Mouse (Mus musculus): ENCODE measurements around the gene Bckdhb. TPM values are rescaled to one million over a fixed set of nuclear protein-coding genes. Genes with fewer than 3 reads are reported as not detected.
"Not testable (repeated sequence)": the region's sequence is repeated elsewhere in the genome, so short reads cannot be mapped to it uniquely, and the experiment has no call there.

Gene Bckdhb
- total RNA-seq, 2 experiments from 2014 or later: 44.6 to 52.8 TPM

DNA sequence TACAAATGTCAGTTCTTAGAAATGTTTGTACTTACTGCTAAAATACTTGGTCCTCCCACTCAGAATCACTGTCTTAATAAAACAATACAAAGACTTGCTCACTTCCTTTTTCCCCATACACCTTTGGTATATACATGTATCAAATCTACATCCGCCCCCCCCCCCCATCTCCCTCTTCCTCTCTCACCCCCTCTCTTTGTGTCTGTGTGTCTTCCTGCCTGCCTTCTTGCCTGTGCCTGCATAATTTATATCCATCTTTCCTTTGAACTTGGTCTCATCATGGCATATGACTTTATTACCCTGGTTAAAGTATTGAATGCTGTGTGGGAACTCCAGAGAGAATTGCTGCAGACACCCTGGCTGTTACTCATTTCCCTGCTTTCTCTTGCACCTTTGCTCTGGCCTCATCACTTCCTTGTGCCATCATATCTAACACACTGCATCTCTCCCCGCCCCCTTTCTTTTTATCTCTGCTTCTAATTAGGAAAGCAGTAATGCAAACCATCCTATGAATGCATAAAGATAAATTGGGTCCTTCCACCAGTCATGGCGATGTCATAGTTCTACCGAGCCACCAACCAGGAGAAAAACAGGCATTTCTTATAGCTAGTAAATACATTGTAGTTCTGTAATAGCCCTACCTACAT lies 116.8 kb downstream of the Bckdhb start:
- intact Hi-C loops (cut with DNase I): no loop called here

DNA sequence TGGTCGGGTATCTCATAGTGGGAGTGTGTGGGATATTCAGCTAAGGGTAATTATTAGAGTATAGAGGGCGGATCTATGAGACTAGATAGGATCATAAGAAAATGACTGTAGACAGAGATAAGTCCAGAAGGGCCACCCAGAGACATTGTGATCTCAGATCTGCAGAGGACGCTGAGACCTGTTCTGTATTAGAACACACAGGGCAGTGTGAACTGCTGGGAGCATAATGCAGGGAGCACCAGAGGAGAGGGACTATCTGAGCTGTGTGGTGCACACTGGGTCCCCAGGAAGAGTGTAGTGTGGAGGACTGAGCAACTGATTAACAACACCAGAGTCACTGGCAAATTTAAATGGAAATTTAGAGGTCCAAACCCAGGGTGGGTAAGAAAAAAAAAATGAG lies 117.6 kb downstream of the Bckdhb start:
- intact Hi-C loops (cut with DNase I): no loop called here

More for the DNA sequence above, 116.8 kb downstream of the Bckdhb start:
- DNase-seq: no peak

DNA sequence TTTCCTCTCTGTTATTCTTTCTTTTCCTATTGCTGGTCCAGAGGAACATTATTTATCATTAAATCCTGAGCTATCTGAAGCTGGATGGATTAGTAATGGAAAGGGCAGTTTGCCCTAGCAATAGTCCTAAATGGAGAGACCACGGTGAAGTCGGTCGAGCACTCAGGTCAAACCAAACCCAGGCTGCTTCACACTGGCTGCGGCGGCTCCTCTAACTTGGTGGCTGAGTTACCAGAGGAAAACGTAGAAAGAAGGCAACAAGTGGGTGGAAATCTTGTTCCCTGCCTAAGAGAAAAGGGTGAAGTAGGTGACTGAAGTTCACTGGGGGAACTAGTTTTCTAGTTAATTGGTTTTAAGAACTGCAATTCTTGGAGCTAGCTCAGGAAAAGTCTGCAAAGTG lies 119.2 kb downstream of the Bckdhb start:
- intact Hi-C loops (cut with DNase I): no loop called here
- DNase-seq: no peak

More for the DNA sequence above, 117.6 kb downstream of the Bckdhb start:
- no peak for DNase-seq

DNA sequence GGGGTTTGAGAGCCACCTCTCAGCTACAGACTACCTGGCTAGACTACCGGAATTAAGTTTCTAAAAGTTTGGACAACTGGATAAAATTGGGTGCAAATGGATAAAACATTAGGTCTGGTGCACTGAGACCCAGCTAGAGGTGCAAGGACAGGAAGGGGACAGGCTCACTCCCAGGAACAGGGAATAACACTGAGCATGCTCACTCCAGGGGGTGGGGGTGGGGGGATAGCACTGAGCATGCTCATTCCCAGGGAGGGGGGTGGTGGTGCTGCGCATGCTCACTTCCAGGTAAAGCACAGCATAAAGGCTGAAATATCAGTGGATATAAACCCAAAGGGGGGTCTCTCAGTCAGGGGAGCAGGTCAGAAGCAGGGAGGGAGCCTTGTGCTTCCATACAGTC lies 120.7 kb downstream of the Bckdhb start:
- intact Hi-C loops (cut with DNase I): no loop called here
- DNase-seq: no peak

DNA sequence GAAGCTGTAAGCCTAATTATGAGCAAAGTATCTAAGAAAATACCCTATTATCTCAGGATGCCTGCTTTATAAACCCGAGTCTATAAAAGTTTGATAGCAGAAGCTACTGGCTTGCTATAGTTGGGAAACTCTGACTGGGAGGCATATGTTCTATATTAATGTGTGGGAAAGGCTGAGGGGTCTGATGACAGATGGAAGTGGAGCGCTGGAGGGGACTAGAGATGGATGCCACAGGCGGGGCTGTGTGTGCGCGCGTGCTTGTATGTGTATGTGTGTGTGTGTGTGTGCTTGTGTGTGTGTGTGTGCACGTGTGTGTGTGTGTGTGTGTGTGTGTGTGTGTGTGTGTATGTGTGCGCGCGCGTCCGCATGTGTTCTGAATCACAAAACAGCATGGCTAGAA lies 121.4 kb downstream of the Bckdhb start:
- DNase-seq: no peak
- intact Hi-C loops (cut with DNase I): no loop called here

DNA sequence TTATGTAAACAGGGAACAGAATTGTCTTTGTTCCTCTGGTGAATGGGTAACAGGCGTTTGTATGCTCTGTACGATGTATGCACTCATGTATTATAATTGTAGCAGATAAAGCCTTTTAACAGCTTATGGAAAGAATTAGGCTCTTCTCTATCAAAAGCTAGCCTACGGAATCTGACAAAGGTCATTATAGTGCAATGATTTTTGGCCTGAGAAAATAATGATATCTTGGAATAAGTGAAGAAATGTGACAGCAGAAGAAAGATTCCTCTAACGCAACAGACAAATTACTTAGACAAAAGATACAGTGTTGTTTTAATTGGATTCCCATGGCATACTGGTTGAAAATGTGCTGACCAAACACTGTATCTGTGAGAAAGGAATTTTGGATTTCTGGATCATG lies 122.0 kb downstream of the Bckdhb start:
- intact Hi-C loops (cut with DNase I): no loop called here
- DNase-seq: no peak

DNA sequence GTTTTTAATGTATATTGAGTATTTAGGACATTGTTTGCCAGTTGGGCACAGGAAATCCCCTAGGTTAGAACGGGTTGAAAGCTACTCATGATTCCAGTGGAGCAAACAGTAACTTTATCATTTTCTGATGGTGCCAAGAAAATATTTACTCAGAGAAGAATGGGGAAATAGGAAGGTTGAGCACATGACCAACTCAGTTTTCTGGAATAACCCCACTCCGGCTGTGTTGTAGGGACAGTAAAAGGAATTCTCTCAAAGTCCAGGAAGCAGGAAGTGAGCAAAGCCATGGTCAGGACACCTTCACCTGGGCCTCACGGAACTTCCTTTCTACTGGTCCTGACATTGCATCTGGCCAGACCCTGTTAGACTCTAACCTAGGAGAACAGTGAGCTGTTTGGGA lies 122.5 kb downstream of the Bckdhb start:
- DNase-seq: no peak
- intact Hi-C loops (cut with DNase I): no loop called here

DNA sequence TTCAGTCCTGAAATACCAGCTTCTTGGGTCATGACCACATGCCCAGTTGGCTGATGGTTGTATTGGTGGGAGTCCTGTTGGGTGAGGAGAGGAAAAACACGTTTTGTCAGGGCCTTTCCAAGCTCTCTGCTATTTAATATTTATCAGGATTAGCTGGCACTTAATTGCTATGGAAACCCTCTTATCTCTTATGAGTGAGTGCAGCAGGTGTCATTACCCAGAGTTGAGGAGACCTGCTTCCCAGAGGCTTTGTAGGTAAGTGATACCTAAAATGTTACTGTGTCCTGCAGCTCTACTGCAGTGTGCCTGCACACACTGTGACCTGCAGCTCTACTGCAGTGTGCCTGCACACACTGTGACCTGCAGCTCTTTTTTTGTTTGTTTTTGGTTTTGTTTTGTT lies 124.2 kb downstream of the Bckdhb start:
- intact Hi-C loops (cut with DNase I): no loop called here
- DNase-seq: no peak

DNA sequence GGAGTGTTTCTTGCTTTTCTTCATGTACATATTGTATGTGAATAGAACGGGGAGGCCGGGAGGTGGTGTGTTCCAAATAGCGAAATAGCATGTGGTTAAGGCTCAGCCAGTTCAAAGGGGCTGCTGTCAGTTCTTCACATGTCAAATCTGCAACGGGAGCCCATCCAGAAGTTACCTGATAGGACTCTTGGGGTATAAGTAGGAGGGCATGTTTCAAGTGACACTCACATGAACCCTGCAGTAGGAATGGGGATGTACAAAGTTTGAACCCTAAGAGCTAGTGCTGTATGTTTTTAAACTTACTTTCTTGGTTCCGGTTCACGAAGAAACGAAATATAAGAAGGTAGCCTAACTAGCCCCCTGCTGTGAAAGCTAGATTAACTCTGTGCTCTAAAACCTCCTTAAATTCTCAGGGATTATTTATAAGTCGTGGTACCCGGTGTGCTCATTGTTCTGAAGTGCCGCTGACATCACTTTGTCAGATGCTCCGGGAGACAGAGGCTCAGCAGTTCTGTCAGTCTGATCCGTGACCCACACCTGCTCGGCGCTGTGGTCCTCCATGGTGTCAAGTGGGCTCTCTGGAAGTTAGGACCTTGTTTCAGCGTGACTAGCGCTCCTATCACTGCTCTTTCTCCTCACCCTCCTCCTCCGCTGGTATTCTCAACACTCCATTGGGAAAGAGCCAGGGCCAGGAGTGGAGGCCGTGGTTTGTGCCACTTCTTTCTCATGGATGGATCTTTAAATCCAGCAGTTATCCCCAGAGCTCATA lies 126.1 kb downstream of the Bckdhb start:
- intact Hi-C loops (cut with DNase I): no loop called here
- no peak for DNase-seq

DNA sequence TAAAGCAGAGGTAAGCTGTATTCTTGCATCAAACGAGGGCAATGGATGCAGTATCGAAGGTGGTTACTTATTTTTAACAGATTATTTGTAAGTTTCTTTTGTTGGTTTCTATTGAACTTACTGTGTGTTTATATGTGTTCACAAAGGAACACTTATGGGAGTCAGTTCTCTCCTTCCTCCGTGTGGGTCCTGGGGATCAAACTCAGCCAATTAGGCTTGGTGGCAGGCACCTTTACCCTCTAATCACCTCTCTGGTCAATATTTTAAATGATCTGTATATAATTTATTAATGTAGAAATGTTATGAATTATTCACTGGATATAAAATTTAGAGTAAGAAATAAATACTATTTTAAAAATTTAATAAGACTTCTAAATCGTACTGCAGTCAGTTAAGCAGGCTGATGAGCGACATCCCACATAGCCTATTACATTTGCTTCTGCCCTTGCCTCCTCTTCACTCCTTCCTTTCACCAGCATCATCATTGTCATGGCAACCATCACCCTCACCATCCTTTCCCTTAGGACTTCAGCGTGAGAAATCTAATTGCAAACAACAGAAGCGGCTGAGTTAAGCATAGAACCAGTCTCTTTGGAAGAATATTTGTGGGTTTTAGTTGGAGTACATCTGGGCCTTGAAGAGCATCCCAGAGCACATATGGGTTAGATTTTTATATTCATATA lies 130.3 kb downstream of the Bckdhb start:
- DNase-seq: no peak
- intact Hi-C loops (cut with DNase I): no loop called here

DNA sequence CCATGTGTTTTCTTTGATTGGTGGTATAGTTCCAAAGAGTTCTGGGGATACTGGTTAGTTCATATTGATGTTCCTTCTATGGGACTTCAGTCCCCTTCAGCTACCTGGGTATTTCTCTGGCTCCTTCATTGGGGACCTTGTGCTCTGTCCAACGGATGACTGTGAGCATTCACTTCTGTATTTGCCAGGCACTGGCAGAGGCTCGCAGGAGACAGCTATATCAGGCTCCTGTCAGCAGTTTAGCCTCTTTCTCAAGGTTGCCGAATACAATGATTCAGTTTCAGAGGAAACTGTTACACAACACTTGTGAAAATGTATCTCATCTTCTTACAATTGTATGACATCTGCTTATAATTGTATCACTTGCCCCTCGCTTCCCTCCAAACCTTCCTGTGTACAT lies 135.8 kb downstream of the Bckdhb start:
- intact Hi-C loops (cut with DNase I): not testable (repeated sequence)

DNA sequence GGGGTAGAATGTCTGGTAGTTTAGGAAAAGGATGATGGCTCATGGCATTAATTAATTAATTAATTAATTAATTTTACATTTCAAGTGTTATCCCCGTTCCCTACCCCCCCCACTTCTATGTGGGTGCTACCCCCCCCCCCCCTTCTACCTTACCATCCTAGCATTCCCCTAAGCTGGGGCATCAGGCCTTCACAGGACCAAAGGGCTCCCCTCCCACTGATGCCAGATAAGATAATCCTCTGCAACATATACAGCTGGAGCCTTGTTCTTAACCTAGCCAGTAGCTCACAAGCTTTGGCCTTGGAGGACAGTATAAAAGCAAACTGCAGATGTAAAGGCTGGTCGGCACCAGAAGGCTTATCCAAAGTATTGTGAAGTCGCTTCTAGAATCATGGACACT lies 138.7 kb downstream of the Bckdhb start:
- DNase-seq: no peak
- intact Hi-C loops (cut with DNase I): no loop called here

More for the DNA sequence above, 135.8 kb downstream of the Bckdhb start:
- DNase-seq: not testable (repeated sequence)

DNA sequence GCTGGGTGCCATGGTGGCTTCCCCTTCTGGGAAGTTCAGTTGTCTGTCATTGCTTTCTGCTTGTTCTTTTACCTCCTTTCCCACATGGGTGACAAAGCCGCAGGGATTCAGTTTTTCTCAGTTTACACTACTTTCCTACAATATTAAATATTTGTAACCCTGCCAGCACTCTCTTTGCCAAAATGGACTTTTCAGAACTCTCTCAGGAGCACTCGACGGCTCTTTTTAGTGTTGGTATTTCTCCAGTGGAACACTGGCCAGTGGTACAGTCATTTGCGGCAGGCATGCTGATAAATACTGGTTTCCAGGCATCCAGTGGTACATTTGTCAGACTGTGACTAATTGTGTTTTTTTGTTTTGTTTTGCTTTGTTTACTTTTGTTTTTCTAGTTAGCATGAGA lies 139.2 kb downstream of the Bckdhb start:
- intact Hi-C loops (cut with DNase I): no loop called here
- DNase-seq: no peak

DNA sequence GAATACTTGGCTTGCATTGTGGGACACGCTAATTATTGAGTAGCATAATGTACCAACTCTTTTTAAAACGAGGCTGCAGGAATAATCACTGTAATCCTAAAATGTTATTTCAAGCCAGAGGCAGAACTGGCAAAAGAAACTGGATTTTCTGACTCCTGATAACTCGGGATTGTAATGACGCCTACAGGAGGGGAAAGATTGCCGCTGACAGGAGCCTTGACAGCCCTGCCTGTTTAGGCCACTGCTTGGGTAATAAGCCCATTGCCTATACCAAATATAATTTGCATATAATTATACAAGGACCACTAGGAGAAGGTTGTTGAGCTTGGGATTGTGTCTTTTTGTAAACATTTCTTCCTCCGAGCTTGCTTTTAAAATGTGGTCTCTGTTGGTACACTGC lies 145.3 kb downstream of the Bckdhb start:
- no peak for DNase-seq
- intact Hi-C loops (cut with DNase I): no loop called here

DNA sequence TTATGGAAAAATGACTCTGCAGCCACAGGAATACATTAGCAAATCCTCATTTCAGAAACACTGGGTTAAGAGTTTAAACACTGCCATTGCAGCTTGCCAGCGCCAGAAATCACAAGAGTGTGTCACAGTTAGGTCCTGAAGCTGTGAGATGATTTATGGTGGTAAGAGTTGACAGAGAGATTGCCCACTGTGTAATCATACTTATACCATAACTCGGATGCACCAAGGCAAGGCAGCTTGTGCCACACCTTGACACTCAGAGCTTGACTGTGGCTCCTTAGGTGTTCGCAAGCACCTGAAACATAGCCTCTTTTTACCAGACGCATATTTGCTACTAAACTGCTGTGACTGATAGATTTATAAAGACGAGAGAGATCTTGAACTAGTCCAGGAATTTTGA lies 145.8 kb downstream of the Bckdhb start:
- intact Hi-C loops (cut with DNase I): no loop called here
- no peak for DNase-seq

DNA sequence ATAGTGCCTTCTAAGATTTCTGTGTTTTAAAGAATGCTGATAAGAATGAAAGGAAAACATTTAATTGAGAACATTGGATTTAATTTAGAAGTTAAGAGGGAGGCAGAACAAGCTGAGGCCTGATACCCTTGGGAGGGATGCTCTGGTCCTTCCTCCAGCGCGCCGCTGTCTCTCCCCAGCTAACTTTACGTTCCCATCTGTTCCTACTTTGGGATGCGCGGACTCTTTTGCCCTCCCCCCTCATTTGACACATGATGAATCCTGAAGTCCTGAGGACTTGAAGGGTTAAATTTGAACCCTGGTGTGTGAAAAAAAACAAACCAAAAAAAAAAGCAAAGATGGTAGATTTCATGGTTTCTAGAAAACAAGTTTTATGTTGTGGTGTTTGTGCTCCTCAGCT lies 147.6 kb downstream of the Bckdhb start:
- intact Hi-C loops (cut with DNase I): no loop called here
- DNase-seq: no peak

DNA sequence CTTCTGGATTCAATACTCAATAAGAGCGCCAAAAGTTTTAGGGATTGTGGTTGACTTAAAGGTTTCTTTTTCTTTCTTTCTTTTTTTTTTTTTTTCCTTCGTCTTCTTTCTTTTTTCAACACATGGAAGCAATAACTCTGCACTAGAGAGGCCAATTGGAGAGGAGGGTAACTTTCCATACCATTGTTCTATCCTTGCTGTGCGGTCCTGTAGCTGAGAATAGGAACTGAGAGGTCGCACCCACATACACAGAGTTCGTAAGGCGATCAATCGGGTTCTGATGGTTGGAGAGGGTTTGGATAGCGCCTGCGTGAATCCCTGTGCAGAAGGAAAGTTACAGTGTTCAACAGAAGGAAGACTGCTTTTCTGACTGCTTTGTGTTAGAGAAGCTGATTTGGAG lies 148.3 kb downstream of the Bckdhb start:
- no peak for DNase-seq
- intact Hi-C loops (cut with DNase I): no loop called here

DNA sequence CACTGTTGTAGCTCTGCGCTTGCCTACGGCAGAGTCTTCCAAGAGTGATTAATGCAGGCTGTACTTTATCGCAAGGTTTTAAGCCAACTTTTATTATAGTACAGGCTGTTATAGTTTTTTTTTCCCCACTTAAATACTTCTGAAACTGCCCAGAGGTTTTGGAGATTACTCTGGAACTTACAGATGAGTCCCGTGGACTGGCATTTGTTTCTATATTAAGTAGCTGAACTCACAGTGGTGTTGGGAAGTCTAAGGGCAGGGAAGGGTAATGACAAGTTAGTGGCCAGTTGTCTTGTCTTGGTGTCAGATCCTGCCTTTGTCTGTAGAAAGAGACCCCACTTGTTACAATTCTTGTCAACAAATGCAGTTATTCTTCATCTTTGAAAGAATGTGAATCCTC lies 158.6 kb downstream of the Bckdhb start:
- DNase-seq: no peak
- intact Hi-C loops (cut with DNase I): no loop called here

DNA sequence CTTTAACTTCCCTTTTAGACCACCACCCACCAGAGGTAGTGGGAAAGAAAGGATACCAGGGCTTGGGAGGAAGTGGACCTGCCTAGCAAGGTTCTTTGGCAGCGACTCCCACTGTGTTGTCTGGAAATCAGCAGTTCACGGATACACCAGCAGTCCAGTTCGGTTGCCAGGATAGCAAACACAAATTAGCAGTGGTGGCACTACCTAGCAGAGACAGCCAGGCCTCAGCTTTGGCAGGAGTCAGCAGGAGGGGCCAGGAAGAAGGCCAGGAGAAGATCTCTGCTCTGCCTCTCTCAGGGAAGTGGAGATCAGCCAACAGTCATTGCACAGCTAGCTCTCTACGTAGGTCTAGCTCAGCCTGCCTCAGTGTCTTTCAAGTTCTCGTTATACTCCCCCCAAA lies 159.7 kb downstream of the Bckdhb start:
- DNase-seq: no peak
- intact Hi-C loops (cut with DNase I): no loop called here

DNA sequence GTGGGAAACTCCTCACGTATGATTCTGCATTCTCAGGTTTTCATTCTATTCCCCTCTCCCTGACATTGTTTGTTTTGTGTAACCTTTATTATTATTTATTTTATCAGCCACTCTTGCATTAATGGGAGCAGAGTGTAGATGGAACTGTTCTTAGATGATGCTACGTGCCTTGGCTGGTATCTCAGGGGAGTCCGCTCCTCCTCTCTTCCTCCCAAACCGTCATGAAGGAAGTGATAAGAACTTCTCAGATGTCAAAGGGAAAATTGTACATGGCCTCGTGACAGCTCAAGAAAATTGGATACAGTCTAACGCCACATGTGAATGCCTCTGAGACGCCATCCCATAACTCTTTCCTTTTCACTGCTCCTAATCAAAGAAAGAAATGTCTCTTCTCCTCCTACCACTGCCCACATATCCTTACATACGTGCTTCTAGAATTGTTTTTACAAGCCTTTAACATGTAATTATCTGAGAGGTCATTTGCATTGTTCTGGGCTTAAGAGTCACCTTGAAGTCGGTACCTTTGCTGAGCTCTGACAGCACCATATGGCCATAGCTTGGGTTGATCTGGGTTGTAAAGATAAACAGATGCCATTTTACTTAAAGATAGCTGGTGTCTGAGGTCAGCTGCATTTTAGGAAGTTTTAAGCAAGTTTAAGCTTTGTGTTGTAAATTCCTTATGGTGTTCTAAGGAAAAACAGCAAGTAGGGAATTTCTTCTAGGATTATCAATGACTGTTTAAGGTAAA lies 165.5 kb downstream of the Bckdhb start:
- no peak for DNase-seq
- intact Hi-C loops (cut with DNase I): no loop called here

DNA sequence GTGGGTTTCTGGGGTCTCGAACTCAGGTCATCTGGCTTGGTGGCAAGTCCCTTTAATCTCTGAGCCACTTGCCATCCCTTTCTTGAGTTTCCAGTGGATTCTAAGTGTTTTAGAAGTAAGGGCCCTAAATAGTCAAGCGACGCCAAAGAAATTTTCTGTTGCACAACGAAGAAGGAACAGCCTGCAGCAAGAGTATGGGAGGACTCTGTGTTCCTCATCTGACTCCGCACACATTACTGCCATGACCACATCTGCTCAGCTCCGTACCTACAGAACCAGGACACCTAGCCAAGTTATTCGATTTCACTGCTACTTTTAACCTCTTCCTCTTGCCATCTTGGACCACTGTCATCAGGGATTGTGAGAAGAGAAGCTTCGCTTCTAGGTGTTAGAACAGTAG lies 168.0 kb downstream of the Bckdhb start:
- intact Hi-C loops (cut with DNase I): no loop called here

More for the DNA sequence above, 168.0 kb downstream of the Bckdhb start:
- DNase-seq: no peak
